Mouse (Mus musculus) kidney, adult 8-10 months (tissue): Measurements from ENCODE around the gene Fdxr.
A peak's percentile ranks its signal among the peaks of the same experiment; 100 is the strongest.

Experiments used
- DNase-seq, 2 experiments: peaks; one replicate each; pipeline ENCODE4 v3.0.0; 2022

The Fdxr gene

GRCm38 (mm10) chr11:115289885-115290284 lies 13.0 kb upstream of the Fdxr start:
- no peak for DNase-seq

DNA sequence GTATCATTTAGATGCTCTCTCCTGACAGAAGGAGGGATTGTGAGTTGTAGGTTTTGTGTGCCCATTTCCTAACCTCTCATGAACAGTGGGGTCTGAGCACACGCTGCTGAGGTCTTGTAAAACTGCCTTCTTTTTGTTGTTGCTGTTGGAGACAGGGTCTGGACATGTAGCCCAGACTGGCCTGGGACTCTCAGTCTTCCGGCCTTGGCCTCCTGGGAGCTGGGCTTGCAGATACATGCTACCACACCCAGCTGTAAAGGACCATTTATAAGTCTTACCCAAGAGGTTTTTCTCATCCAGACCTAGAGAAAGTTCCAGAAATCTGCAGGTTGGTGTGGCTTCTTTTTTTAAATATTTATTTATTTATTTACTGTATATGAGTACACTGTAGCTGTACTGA lies 11.5 kb upstream of the Fdxr start:
- DNase-seq: no peak

DNA sequence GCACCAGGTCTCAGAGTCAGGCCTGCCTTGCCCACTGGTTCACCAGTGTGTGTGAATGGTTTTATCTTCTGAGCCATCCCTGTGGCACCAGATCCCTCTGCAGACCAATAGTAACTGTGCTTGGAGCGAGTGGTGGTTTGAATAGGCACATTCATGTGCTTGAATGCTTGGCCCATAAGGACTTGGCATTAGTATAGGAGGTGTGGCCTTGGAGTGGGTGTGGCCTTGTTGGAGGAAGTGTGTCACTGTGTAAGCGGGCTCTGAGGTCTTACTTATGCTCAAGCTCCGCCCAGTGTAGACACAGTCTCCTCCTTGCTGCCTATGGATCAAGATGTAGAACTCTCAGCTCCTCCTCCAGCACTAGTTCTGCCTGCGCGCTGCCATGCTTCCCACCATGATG lies 10.5 kb upstream of the Fdxr start:
- no peak for DNase-seq

DNA sequence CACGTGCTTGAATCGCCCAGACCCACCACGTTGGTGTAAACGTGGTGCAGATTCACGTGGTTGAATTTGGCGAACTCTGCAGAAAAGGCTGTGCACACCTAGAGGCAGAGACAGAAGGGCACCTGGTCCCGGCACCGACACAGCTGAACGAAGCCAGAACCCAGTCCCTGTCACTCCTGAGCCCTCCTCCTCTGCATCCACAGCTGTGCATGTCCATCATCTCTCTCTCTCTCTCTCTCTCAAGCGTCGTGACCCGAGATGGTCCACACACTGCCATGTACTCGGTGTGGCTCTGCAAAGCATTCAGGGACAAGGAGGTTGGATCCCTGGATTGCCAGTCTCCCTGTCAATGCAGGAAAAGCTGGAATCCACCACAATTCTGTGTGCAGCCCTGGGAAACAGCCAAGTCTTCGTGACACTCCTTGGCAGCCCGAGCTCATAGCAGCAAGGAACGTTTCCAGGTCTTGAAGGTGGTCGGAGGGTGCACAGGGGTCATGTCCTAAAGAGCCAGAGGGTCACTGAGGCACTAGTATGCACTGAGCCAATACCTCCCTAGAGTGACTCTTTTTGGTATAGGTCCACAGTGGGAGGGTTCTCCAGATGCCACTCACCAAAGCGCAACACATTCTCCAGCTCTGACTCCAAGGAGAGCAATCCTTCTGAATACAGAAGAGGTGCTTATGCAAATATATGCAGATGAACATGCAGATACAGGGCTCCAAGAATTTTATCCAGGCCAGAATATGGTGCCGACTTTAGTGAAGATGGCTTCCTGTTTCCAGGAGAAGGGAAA lies 9.5 kb upstream of the Fdxr start:
- DNase-seq: no peak

- no peak for DNase-seq
Observed at GRCm38 (mm10) chr11:115285282-115285681, 8.4 kb upstream of the Fdxr start.

DNA sequence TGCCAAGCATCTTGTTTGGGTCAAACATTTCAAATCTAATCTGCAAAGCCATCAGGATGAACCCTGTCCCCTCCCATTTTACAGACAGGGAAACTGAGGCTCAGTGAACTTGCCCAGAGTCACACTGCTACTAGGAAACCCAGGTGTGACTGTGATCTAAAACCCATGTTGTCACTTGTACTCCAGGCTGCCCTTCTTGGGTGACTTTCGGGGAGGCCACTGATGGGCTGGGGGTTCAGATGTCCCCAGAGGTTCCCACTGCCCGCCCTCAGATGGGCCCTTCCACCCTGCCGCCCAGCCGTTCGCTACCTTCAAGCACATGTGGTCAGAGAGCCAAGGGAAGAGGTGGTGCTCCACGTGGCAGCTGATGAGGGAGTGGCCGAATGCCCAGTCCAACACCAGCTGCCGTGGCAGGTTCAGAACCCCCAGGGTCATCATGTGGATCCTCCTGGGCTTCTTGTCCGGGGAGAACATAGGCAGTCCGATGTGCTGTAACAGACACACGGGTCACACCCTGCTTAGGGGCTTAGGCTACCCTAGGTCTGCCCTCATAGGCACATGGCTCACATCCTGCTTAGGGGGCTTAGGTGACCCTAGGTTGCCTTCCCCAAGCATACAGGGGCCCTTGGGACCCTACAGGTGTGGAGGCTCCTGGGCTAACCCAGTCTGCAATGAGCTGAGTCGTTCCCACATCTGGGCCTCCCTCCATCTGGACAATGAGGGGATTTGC lies 7.2 kb upstream of the Fdxr start:
- DNase-seq: no peak

DNA sequence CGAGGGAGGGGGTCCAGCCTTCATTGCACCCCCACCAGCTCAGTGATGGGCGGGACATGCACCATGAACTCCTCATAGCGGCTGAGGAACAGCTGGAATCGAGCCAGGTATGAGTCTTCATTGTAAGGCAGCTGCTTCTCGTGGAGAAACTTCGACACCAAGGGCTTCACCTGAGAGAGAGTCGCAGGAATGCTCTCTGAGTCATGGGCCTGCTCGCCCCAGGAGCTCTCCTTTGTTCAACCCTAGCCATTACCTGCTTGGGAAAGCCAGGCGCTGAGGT lies 6.6 kb upstream of the Fdxr start:
- no peak for DNase-seq

DNA sequence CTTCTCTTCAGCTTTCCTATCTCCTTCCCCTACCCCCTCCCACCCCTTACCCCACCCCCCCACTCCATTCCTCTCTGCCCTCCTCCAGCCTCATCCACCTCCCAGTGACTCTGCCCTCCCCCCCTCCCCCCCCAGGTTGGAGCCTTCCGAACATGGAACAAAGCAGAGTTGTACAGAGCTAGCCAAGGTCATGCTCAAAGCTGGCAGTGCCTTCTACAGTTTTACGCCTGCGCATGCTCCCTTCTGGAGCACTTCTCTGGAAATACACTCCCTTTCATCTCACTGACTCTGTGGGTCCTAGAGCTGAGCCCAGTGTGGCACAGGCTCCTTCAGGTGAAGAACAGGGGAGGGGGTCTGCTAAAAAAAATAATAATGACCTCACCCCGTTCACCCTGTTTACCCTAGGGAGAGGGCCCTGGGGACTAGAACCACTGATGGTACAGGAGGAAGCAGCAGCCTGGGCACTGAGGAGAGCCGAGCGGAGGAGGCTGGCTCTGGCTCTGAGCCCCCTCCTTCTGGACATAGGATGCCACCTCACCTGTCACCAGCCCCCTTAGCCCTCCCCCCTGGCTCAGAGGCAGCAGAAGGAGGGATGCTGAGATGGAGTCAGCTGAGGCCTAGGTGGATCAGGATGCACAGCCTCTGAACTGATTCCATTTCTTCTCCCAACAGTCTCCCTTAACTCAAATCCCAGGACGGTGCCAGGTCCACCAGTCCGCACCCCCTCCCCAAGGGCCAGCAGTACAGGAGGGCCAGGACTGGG lies 6.1 kb upstream of the Fdxr start:
- no peak for DNase-seq

- DNase-seq: no peak
Observed at GRCm38 (mm10) chr11:115282295-115282694, 5.4 kb upstream of the Fdxr start.

GRCm38 (mm10) chr11:115279726-115280125 lies 2.9 kb upstream of the Fdxr start:
- DNase-seq: no peak

DNA sequence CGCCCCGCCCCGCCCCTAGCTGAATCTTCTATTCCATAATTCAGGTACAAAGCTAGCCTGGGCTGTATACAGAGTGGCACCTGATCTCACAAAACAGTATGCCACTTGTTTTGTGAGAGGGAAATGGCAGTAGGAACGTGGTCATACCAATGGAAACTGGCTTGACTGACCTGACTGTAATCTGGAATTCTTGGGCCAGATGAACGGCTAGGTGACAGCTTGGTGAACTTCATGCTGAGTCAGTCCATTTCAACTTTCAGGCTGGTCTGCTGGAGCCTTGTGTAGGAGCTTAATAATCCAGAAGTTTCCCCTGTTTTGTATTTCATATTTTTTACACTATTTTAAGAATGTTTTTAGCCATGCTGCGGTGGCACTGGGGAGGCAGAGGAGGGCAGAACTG lies 1.3 kb upstream of the Fdxr start:
- no peak for DNase-seq

DNA sequence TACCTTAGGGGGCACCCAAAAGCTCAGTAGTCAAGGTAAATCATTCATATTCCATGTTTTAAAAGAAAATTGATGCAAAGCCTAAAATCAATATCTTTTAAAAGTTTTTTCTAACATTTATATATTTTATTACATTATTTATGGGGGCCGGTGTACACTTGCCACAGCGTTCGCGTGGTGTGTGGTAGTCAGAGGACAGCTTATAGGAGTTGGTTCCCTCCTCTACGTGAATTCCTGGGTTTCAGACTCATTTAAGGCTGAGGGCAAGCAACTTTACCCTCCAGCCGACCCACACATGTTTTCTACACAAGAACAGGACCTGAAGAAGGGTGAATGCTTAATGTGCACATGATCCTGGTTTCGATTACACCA lies 740 bp upstream of the Fdxr start:
- DNase-seq: no peak

DNA sequence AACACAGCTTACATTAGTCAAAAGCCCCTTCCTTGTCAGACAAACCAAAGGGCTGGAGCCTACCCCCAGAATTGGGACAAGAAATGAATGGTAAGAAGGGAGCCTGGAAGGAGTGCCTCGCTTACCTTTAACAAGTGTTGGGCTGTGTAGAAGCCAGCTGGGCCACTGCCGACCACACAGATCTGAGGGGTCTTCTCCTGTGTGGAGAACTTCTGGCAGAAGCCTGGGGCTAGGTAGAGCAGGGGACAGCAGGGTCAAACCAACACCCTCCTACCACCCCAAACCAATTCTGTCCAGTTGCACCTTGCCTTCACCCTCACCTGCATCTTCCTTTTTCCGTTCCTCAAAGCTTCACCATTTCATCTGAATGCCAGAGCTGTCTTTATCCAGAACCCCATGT lies 896 bp downstream of the Fdxr start:
- DNase-seq: no peak

- no peak for DNase-seq
Observed at GRCm38 (mm10) chr11:115275509-115275908, 1.3 kb downstream of the Fdxr start.

GRCm38 (mm10) chr11:115274771-115275170 lies 2.1 kb downstream of the Fdxr start:
- no peak for DNase-seq

GRCm38 (mm10) chr11:115274178-115274577 lies 2.7 kb downstream of the Fdxr start:
- DNase-seq: no peak

GRCm38 (mm10) chr11:115273735-115274134 lies 3.1 kb downstream of the Fdxr start:
- no peak for DNase-seq

GRCm38 (mm10) chr11:115272894-115273498 lies 3.9 kb downstream of the Fdxr start:
- no peak for DNase-seq

- no peak for DNase-seq
Observed at GRCm38 (mm10) chr11:115271481-115271880, 5.4 kb downstream of the Fdxr start.

DNA sequence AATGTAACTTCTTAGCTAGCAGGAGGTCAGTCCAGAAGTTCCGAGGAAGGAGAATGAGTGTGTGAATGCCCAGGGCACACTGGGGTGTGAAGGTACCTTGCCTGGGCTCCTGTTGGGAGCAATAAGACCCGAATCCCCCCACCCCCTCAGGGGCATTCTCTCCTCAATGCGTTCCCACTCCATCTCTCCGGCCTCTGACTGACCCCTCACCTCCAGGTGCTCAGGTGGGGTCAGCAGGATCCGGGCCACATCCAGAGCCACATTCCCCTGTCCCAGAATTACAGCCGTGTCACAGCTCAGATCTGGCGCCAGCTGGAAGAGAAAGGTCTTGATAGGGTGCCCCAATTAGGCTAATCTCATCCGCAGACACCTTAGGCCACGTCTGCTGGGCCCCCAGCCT lies 5.8 kb downstream of the Fdxr start:
- no peak for DNase-seq

DNA sequence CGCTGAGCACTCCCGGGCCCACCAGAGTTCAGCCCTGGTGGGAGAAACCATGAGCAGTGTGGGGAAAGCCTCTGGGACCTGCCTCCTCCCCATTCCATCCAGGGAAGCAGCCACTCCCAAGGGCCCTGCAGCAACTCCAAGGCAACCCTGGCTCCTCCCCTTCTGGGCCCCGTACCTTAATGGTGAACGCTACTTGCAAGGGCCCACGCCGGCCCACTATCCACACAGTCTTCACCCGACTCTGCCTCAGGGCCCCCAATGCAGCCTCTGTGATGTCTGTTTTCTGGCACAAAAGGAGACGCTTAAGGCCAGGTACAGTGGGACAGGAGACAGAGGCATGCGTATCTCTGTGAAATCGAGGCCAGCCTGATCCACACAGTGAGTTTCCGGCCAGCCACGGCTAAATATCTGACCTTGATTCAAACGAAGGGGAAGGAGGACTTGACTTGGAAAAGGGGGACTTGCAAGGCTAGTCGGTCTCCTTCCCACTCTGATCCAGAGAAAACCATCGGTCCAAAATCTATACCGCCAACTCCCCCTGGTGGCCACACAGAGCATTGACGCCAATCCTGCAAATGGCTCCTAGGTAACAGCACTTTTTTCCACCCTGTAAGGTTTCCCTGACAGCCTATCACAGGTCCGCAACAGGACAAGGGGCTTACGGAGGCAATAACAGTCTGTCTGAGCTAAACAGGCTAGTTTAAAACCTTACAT lies 6.5 kb downstream of the Fdxr start:
- DNase-seq: peak; percentile 55 to 83

DNA sequence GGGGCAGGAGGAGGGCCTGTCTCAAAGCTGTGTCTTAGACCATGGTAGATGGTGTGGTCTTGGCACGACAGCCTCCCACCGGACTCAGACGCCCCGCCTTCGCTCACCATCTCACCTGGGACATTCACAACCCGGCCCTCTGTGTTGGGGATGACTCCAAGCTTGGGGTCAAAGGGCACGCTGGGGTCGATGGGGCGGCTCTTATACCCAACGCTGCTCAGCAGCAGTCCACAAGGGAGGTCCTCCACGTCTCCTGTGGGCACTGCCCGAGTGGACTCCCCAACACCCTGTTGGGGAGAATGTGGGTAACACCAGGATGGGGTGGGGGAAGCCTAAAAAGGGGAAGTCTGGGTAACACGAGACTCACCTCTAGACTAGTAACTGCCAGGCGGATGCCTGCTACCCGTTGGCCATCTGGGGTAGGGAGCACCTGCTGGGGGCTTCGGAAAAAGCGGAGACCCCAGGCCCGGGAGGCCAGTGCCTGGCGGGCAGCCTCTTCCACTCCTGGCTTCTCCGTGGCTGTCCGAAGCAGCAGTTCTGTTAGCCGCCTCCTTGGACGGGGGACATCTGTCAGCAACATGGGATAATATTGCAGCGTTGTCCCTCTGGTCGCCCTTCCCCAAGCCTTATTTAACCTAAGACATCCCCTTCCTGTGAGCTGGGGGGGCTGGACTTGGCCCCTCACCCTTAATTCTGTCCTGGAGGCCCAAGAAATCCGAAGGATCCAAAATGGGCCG lies 7.4 kb downstream of the Fdxr start:
- no peak for DNase-seq
